Comparison of ENCODE assay signal across 15 mouse cellular contexts in genomic region chr5:129489879-129490278, GRCm38 (mm10). TPM values are rescaled to one million over a fixed set of nuclear protein-coding genes. Genes with fewer than 3 reads are reported as not detected.
A peak's percentile ranks its signal among the peaks of the same experiment; 100 is the strongest.
DNase-seq lines count a peak whose midpoint lies in the region; ATAC-seq lines count a peak whose summit lies in the region.
"Had no signal": no experiment of that assay in that cellular context is flagged by ENCODE, and none has a peak within 500 bp of the region (broad histone marks: within the 10 kb centered on the region; RNA-seq: fewer than 3 reads in every experiment).

No protein-coding gene starts in this region.

- 0 out of 2 replicates have a peak, but pooled peaks have one; percentile 30 for ATAC-seq in midbrain, embryonic 13.5 days
- ATAC-seq in midbrain, embryonic 14.5 days (ENCODE audit: low FRiP score, low TSS enrichment), result no peak
- ATAC-seq in limb, embryonic 12.5 days (ENCODE audit: insufficient number of reproducible peaks, insufficient read depth, low FRiP score, low TSS enrichment, low read depth), result peak; percentile 90
- ATAC-seq: liver, postnatal 0 days had no signal

- no peak overlapping the region for H3K9ac ChIP-seq in midbrain, embryonic 13.5 days (replicated peaks)
- H3K9ac ChIP-seq in midbrain, embryonic 14.5 days (replicated peaks; ENCODE audit: low read length), result no peak overlapping the region
- H3K9ac ChIP-seq in limb, embryonic 12.5 days (replicated peaks), result no peak overlapping the region; the same call in 1 of the 2 replicates
- H3K9ac ChIP-seq: embryonic facial prominence, embryonic 12.5 days; liver, postnatal 0 days had no signal

- no peak overlapping the region for H3K27ac ChIP-seq in heart, embryonic 10.5 days
- no peak overlapping the region for H3K27ac ChIP-seq in midbrain, embryonic 13.5 days
- H3K27ac ChIP-seq in midbrain, embryonic 14.5 days (replicated peaks; ENCODE audit: low read depth, low read length), result no peak overlapping the region
- peak overlapping the region; percentile 66; the same call in 1 of the 2 replicates for H3K27ac ChIP-seq in limb, embryonic 12.5 days
- H3K27ac ChIP-seq in embryonic facial prominence, embryonic 10.5 days (replicated peaks), result no peak overlapping the region
- H3K27ac ChIP-seq: embryonic facial prominence, embryonic 12.5 days; macrophage had no signal

- DNase-seq in heart, embryonic 10.5 days (ENCODE audit: low spot score), result no peak
- DNase-seq in heart, postnatal 14 days, result no peak
- no peak for DNase-seq in midbrain, embryonic 14.5 days
- DNase-seq in retina, postnatal 1 day, result peak; percentile 14
- DNase-seq in embryonic facial prominence, embryonic 10.5 days (ENCODE audit: low spot score), result no peak
- no peak for DNase-seq in right cerebral cortex, postnatal 10 days (ENCODE audit: low spot score in 2 of 2)
- DNase-seq: cerebellum, adult 18-20 months; kidney, adult 11 months; layer of hippocampus, adult 9-11 months; liver, postnatal 0 days had no signal

- 40% methylated on average over 10 of the region's 10 CpGs for WGBS in heart, embryonic 10.5 days
- WGBS in midbrain, embryonic 13.5 days, result 54% methylated on average over 10 of the region's 10 CpGs
- WGBS in midbrain, embryonic 14.5 days, result 50% methylated on average over 10 of the region's 10 CpGs
- 5% methylated on average over 10 of the region's 10 CpGs for WGBS in limb, embryonic 12.5 days
- 41% methylated on average over 10 of the region's 10 CpGs for WGBS in embryonic facial prominence, embryonic 10.5 days

- no peaks in the 10 kb centered on the region for H3K4me1 ChIP-seq in heart, embryonic 10.5 days
- H3K4me1 ChIP-seq in midbrain, embryonic 13.5 days (replicated peaks), result no peaks in the 10 kb centered on the region
- H3K4me1 ChIP-seq in midbrain, embryonic 14.5 days (ENCODE audit: control insufficient read depth, insufficient read depth, low read length), result no peaks in the 10 kb centered on the region
- peaks cover 16% of the 10 kb centered on the region for H3K4me1 ChIP-seq in limb, embryonic 12.5 days (replicated peaks)
- peaks cover 11% of the 10 kb centered on the region; the same call in 1 of the 2 replicates for H3K4me1 ChIP-seq in embryonic facial prominence, embryonic 10.5 days
- H3K4me1 ChIP-seq: embryonic facial prominence, embryonic 12.5 days had no signal

- H3K9me3 ChIP-seq in heart, embryonic 10.5 days, result no peaks in the 10 kb centered on the region
- no peaks in the 10 kb centered on the region for H3K9me3 ChIP-seq in midbrain, embryonic 13.5 days
- no peaks in the 10 kb centered on the region for H3K9me3 ChIP-seq in midbrain, embryonic 14.5 days (ENCODE audit: control insufficient read depth, low read length)
- H3K9me3 ChIP-seq in limb, embryonic 12.5 days, result no peaks in the 10 kb centered on the region
- H3K9me3 ChIP-seq in embryonic facial prominence, embryonic 10.5 days, result no peaks in the 10 kb centered on the region
- H3K9me3 ChIP-seq: embryonic facial prominence, embryonic 12.5 days had no signal

- no peaks in the 10 kb centered on the region for H3K36me3 ChIP-seq in heart, embryonic 10.5 days
- H3K36me3 ChIP-seq in midbrain, embryonic 13.5 days, result no peaks in the 10 kb centered on the region
- no peaks in the 10 kb centered on the region for H3K36me3 ChIP-seq in midbrain, embryonic 14.5 days (ENCODE audit: control insufficient read depth, insufficient read depth, low read length)
- no peaks in the 10 kb centered on the region for H3K36me3 ChIP-seq in limb, embryonic 12.5 days
- no peaks in the 10 kb centered on the region for H3K36me3 ChIP-seq in embryonic facial prominence, embryonic 10.5 days (replicated peaks)
- H3K36me3 ChIP-seq: embryonic facial prominence, embryonic 12.5 days had no signal

- H3K4me3 ChIP-seq in heart, embryonic 10.5 days, result peak overlapping the region; percentile 18; the same call in 1 of the 2 replicates
- no peak overlapping the region for H3K4me3 ChIP-seq in midbrain, embryonic 13.5 days (replicated peaks)
- H3K4me3 ChIP-seq in midbrain, embryonic 14.5 days (replicated peaks; ENCODE audit: low read depth, low read length), result no peak overlapping the region
- H3K4me3 ChIP-seq in limb, embryonic 12.5 days (replicated peaks), result no peak overlapping the region; the same call in 1 of the 2 replicates
- H3K4me3 ChIP-seq in embryonic facial prominence, embryonic 10.5 days, result no peak overlapping the region
- H3K4me3 ChIP-seq: embryonic facial prominence, embryonic 12.5 days; myocyte had no signal

- H3K27me3 ChIP-seq in heart, embryonic 10.5 days (ENCODE audit: insufficient read depth, poor library complexity, severe bottlenecking), result peaks cover 3% of the 10 kb centered on the region; the same call in 1 of the 2 replicates
- no peaks in the 10 kb centered on the region for H3K27me3 ChIP-seq in midbrain, embryonic 13.5 days
- no peaks in the 10 kb centered on the region for H3K27me3 ChIP-seq in midbrain, embryonic 14.5 days (ENCODE audit: control insufficient read depth, insufficient read depth, low read length)
- no peaks in the 10 kb centered on the region for H3K27me3 ChIP-seq in limb, embryonic 12.5 days
- no peaks in the 10 kb centered on the region for H3K27me3 ChIP-seq in embryonic facial prominence, embryonic 10.5 days (replicated peaks; ENCODE audit: low read depth, poor library complexity, severe bottlenecking)
- H3K27me3 ChIP-seq: embryonic facial prominence, embryonic 12.5 days had no signal

- intact Hi-C loops in heart, postnatal 14 days (cut with DNase I), result loop anchor here (5.0 kb wide), 1 partner anchor 308 kb away; no protein-coding TSS in a partner anchor

- H3K4me2 ChIP-seq in midbrain, embryonic 13.5 days (replicated peaks), result no peak overlapping the region
- H3K4me2 ChIP-seq in midbrain, embryonic 14.5 days (ENCODE audit: low read length), result no peak overlapping the region
- peak overlapping the region; percentile 37 for H3K4me2 ChIP-seq in limb, embryonic 12.5 days
- H3K4me2 ChIP-seq: embryonic facial prominence, embryonic 12.5 days had no signal

RNA-seq across cellular contexts. Expression of gene Sfswap, which starts 11.1 kb away (rescaled TPM):
- 27.7 and 40.3 TPM in 2 replicates for polyA plus RNA-seq in heart, embryonic 10.5 days (2016; fragmentation: Nextera tagmentation; extraction: Ambion mirVana)
- 10 to 100 TPM; 46.9 to 47.3 TPM for total RNA-seq in heart, postnatal 14 days (2021)
- polyA plus RNA-seq in midbrain, embryonic 13.5 days (2015; fragmentation: Nextera tagmentation; extraction: Ambion mirVana), result 49.2 and 57.7 TPM in 2 replicates
- 53.0 and 58.5 TPM in 2 replicates for polyA plus RNA-seq in midbrain, embryonic 14.5 days (2014; fragmentation: Nextera tagmentation; extraction: Ambion mirVana)
- polyA plus RNA-seq in limb, embryonic 12.5 days (2016; fragmentation: Nextera tagmentation; extraction: Ambion mirVana), result 74.4 and 74.8 TPM in 2 replicates
- polyA plus RNA-seq in embryonic facial prominence, embryonic 10.5 days (2016; fragmentation: Nextera tagmentation; extraction: Ambion mirVana), result 43.0 and 43.7 TPM in 2 replicates
